Mouse (Mus musculus): ENCODE results near the gene Klhl36. TPM values are rescaled to one million over a fixed set of nuclear protein-coding genes. Genes with fewer than 3 reads are reported as not detected.

Gene Klhl36
- total RNA-seq, 2 experiments from 2014 or later: 4.0 to 4.8 TPM

DNA sequence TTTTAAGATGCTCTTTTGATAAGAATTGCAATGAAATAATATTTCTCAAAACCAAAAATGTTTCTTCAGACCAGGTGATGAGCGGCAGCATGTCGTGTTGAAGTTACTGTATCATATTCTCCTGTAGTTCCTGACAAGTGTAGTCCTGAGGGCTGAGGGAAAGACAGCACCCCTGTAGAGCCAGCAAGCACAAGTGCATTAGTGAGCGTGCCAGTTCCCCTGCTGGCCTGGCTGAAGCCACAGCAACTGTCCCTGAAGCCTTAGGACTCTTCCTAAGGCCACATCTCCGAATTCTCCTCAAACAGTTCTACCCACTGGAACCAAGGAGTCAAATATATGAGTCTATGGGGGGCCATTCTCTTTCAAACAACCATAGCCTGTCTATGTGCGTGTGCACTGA lies 61.2 kb downstream of the Klhl36 start:
- DNase-seq (ENCODE audit: low spot score in 2 of 2): no peak

DNA sequence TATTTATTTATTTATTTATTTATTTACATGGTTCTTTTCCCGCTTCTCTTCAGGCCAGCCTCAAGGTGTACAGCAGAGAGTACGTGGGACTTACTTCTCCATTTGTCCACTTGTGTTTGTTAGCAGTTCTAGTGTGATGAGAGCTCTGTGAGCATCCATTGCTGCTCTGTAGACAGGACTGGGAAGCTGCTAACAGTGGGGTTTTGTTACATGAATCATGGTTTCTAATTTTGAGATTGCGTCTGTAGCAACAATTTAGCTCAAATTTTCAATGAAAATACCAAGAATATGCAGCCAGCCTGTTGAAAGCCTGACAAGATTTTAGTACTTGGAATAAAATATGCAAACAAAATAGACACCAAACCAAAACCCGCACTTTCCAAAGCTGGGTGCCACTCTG lies 63.4 kb downstream of the Klhl36 start:
- DNase-seq (ENCODE audit: low spot score in 2 of 2): no peak

DNA sequence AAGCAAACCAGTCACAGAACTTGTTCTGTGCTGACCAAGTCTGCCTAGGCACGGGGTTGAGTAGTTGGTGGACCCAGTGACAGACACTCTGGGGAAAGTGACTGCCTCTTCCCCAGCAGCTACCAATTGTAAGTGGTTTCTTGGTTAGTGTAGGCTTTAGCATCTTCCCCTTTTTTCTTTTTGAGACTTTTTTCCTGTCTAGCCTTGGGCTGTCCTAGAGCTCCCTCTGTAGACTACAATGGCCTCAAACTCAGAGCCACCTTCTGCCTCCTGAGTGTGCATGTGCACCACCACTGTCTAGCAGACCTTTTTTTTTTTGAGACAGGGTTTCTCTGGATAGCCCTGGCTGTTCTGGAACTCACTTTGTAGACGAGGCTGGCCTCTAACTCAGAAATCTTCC lies 64.4 kb downstream of the Klhl36 start:
- no peak for DNase-seq (ENCODE audit: low spot score in 2 of 2)

Other genes with a start within 250 kb of the Klhl36 start
- not detected for gene Adad2, start 249.5 kb upstream of the Klhl36 start, total RNA-seq (2021)
- gene Kcng4, start 226.6 kb upstream of the Klhl36 start, total RNA-seq (2021): under 1 TPM; 0.17 to 0.29 TPM
- gene Wfdc1, start 195.9 kb upstream of the Klhl36 start, total RNA-seq (2021): 10 to 100 TPM; 56.9 to 59.7 TPM
- gene Atp2c2, start 162.3 kb upstream of the Klhl36 start, total RNA-seq (2021): not detected
- gene Tldc1, start 83.8 kb upstream of the Klhl36 start, total RNA-seq (2021): 1 to 10 TPM; 6.4 to 7.8 TPM
- gene Cotl1, start 21.7 kb upstream of the Klhl36 start, total RNA-seq (2021): 10 to 100 TPM; 68.5 to 82.9 TPM
- 10 to 100 TPM; 70.5 to 75.0 TPM for gene Usp10, start 48.1 kb downstream of the Klhl36 start, total RNA-seq (2021)
- 10 to 100 TPM; 12.8 to 22.8 TPM for gene Gm20388, start 48.6 kb downstream of the Klhl36 start, total RNA-seq (2021)
- gene Crispld2, start 130.2 kb downstream of the Klhl36 start, total RNA-seq (2021): 1 to 10 TPM; 1.3 to 3.0 TPM
- gene Zdhhc7, start 239.2 kb downstream of the Klhl36 start, total RNA-seq (2021): 10 to 100 TPM; 29.0 to 29.9 TPM

Measured in gastrocnemius, postnatal 4 days (tissue).